Mouse (Mus musculus) neural tube, embryonic 14.5 days (tissue): Measurements from ENCODE around the gene Csnk1e. TPM values are rescaled to one million over a fixed set of nuclear protein-coding genes. Genes with fewer than 3 reads are reported as not detected.

Source experiments
- ATAC-seq: fragments of 200-750 bp; cut with Nextera tagmentation; 2 replicates; pipeline ENCODE4 v1.8.0; 2017; ENCODE audit warnings: low read depth, mild to moderate bottlenecking, moderate TSS enrichment, moderate library complexity
- H3K27ac ChIP-seq: fragments of 300-500 bp; sonication (generic); 2 replicates; pipeline ENCODE4 v1.5.1; 2014; ENCODE audit warnings: low read depth, mild to moderate bottlenecking, control low read depth, low read length, moderate library complexity, mixed read lengths
- H3K27me3 ChIP-seq: fragments of 300-500 bp; sonication (generic); 2 replicates; pipeline ENCODE4 v1.6.1; 2014; ENCODE audit warnings: low read length; ENCODE audit not compliant: control insufficient read depth, insufficient read depth
- H3K36me3 ChIP-seq: fragments of 300-500 bp; sonication (generic); 2 replicates; pipeline ENCODE4 v1.6.1; 2014; ENCODE audit warnings: low read length, mixed read lengths; ENCODE audit not compliant: control insufficient read depth, insufficient read depth
- H3K4me1 ChIP-seq: fragments of 300-500 bp; sonication (generic); 2 replicates; pipeline ENCODE4 v1.6.1; 2014; ENCODE audit warnings: low read length; ENCODE audit not compliant: control insufficient read depth, insufficient read depth
- H3K4me2 ChIP-seq: fragments of 300-500 bp; sonication (generic); 2 replicates; pipeline ENCODE4 v1.6.1; 2014; ENCODE audit warnings: mild to moderate bottlenecking, low read depth, low read length, control low read depth
- H3K4me3 ChIP-seq: fragments of 300-500 bp; sonication (generic); 2 replicates; pipeline ENCODE4 v1.5.1; 2014; ENCODE audit warnings: low read depth, low read length, control low read depth, mixed read lengths
- H3K9ac ChIP-seq: fragments of 300-500 bp; sonication (generic); replicated peaks from 2 replicates; pipeline ENCODE4 v1.6.1; 2014; ENCODE audit warnings: low read depth, mild to moderate bottlenecking, control low read depth, low read length, mixed read lengths
- H3K9me3 ChIP-seq: fragments of 300-500 bp; sonication (generic); 2 replicates; pipeline ENCODE4 v1.6.1; 2016; ENCODE audit warnings: low read length; ENCODE audit not compliant: control insufficient read depth
- WGBS: fragments of 180-500 bp; shearing (Covaris S2); extraction: QIAGEN DNeasy Blood & Tissue Kit; methylation state at CpG from one replicate; pipeline ENCODE4 v1.1.7; 2014; 5-methylcytosine and 5-hydroxymethylcytosine counted together
- polyA plus RNA-seq: library from polyadenylated mRNA; unstranded; fragments of >200 nt; fragmentation: Nextera tagmentation; extraction: Ambion mirVana; gene quantifications from 2 replicates; pipeline ENCODE4 v1.2.1, GENCODE M21; 2014

The Csnk1e gene
- polyA plus RNA-seq, 1 experiment from 2014 or later = 202 TPM

GRCm38 (mm10) chr15:79430461-79431000 lies 24.8 kb downstream of the Csnk1e start:
- Histone ChIP-seq H3K27ac (no peak overlapping the region), H3K36me3 (peaks cover 53% of the 10 kb centered on the region), H3K4me3 (no peak overlapping the region), H3K4me2 (no peak overlapping the region), H3K27me3 (no peaks in the 10 kb centered on the region), H3K4me1 (0 out of 2 replicates have a peak, but pooled peaks cover 4% of the 10 kb centered on the region), H3K9ac (no peak overlapping the region), H3K9me3 (no peaks in the 10 kb centered on the region)
- ATAC-seq = no peak
- WGBS = 79% methylated on average over 10 of the region's 10 CpGs

DNA sequence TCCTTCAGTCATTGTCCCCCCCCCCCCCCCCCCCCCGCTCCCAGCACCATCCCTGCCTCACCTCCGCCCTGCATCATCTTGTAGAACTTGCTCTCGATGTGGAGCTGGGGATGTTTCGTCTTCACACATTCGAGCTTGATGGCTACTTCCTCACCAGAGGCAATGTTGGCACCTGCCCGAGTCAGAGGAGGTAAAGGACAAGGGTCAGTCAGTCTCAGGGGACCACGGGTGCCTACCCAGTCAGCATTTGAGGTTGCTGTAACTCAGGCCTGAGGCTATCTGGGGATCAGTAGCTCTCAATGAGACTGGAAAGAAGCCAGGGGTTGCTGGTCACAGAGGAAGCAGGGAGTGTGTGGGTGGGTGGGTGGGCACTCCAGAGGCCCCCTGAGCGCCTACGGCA lies 25.4 kb downstream of the Csnk1e start:
- Histone ChIP-seq H3K27me3 (no peaks in the 10 kb centered on the region), H3K4me3 (no peak overlapping the region), H3K9ac (no peak overlapping the region), H3K4me2 (no peak overlapping the region), H3K4me1 (no peaks in the 10 kb centered on the region), H3K36me3 (peaks cover 56% of the 10 kb centered on the region), H3K27ac (no peak overlapping the region), H3K9me3 (no peaks in the 10 kb centered on the region)
- ATAC-seq = no peak
- WGBS = 94% methylated on average over 7 of the region's 9 CpGs

- Histone ChIP-seq H3K4me3 (no peak overlapping the region), H3K36me3 (peaks cover 56% of the 10 kb centered on the region), H3K27ac (no peak overlapping the region), H3K27me3 (no peaks in the 10 kb centered on the region), H3K4me2 (no peak overlapping the region), H3K4me1 (no peaks in the 10 kb centered on the region), H3K9ac (no peak overlapping the region), H3K9me3 (no peaks in the 10 kb centered on the region)
- no peak for ATAC-seq
- WGBS = 87% methylated on average over 12 of the region's 12 CpGs
Measured at GRCm38 (mm10) chr15:79429527-79429926, 25.8 kb downstream of the Csnk1e start.

- Histone ChIP-seq H3K9ac (no peak overlapping the region), H3K4me1 (no peaks in the 10 kb centered on the region), H3K27ac (no peak overlapping the region), H3K27me3 (no peaks in the 10 kb centered on the region), H3K9me3 (no peaks in the 10 kb centered on the region), H3K4me3 (no peak overlapping the region), H3K4me2 (no peak overlapping the region), H3K36me3 (peaks cover 63% of the 10 kb centered on the region)
- no peak for ATAC-seq
- WGBS = 84% methylated on average over 4 of the region's 4 CpGs
Measured at GRCm38 (mm10) chr15:79428616-79429015, 26.8 kb downstream of the Csnk1e start.

DNA sequence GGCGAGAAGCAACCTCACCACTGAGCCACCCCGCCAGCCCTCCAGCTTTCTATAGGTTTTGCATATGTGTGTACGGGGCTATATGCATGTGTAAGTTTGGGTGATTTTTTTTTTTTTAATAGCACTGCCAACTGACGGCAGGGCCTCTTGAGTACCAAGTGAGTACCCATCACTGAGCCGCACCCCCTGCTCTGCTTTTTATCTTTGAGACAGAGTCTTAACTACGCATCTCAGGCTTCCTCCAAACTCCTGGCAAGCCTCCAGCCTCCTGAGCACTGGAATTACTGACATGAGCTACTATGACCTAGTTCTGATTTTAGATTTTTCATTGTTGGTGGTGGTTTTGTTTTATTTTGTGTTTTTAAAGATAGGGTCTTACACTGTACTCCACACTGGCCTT lies 27.9 kb downstream of the Csnk1e start:
- Histone ChIP-seq H3K4me1 (no peaks in the 10 kb centered on the region), H3K36me3 (peaks cover 74% of the 10 kb centered on the region), H3K4me2 (no peak overlapping the region), H3K27ac (no peak overlapping the region), H3K27me3 (no peaks in the 10 kb centered on the region), H3K4me3 (no peak overlapping the region), H3K9me3 (no peaks in the 10 kb centered on the region), H3K9ac (no peak overlapping the region)
- 89% methylated on average over 6 of the region's 6 CpGs for WGBS
- ATAC-seq = no peak

- Histone ChIP-seq H3K4me3 (no peak overlapping the region), H3K36me3 (peaks cover 90% of the 10 kb centered on the region), H3K4me1 (no peaks in the 10 kb centered on the region), H3K27ac (no peak overlapping the region), H3K9me3 (no peaks in the 10 kb centered on the region), H3K4me2 (no peak overlapping the region), H3K27me3 (no peaks in the 10 kb centered on the region), H3K9ac (no peak overlapping the region)
- 86% methylated on average over 11 of the region's 11 CpGs for WGBS
- ATAC-seq = no peak
Measured at GRCm38 (mm10) chr15:79425516-79425915, 29.9 kb downstream of the Csnk1e start.

GRCm38 (mm10) chr15:79424602-79425001 lies 30.8 kb downstream of the Csnk1e start:
- no peak overlapping the region for H3K4me2 ChIP-seq
- WGBS = 94% methylated on average over 17 of the region's 17 CpGs
- H3K9me3 ChIP-seq = no peaks in the 10 kb centered on the region
- no peak for ATAC-seq
- no peaks in the 10 kb centered on the region for H3K4me1 ChIP-seq
- H3K9ac ChIP-seq = no peak overlapping the region
- H3K27me3 ChIP-seq = no peaks in the 10 kb centered on the region
- no peak overlapping the region for H3K4me3 ChIP-seq
- no peak overlapping the region for H3K27ac ChIP-seq
- peaks cover 99% of the 10 kb centered on the region for H3K36me3 ChIP-seq

GRCm38 (mm10) chr15:79422715-79423243 lies 32.6 kb downstream of the Csnk1e start:
- 85% methylated on average over 6 of the region's 6 CpGs for WGBS
- Histone ChIP-seq H3K4me1 (no peaks in the 10 kb centered on the region), H3K36me3 (peaks cover 98% of the 10 kb centered on the region), H3K27ac (no peak overlapping the region), H3K4me3 (no peak overlapping the region), H3K9ac (no peak overlapping the region), H3K9me3 (no peaks in the 10 kb centered on the region), H3K4me2 (no peak overlapping the region), H3K27me3 (no peaks in the 10 kb centered on the region)
- ATAC-seq = no peak

GRCm38 (mm10) chr15:79418677-79419076 lies 36.7 kb downstream of the Csnk1e start:
- H3K4me2 ChIP-seq = no peak overlapping the region
- peaks cover 63% of the 10 kb centered on the region for H3K36me3 ChIP-seq
- no peak overlapping the region for H3K9ac ChIP-seq
- no peaks in the 10 kb centered on the region for H3K4me1 ChIP-seq
- H3K27ac ChIP-seq = no peak overlapping the region
- H3K4me3 ChIP-seq = no peak overlapping the region
- 89% methylated on average over 11 of the region's 11 CpGs for WGBS
- no peaks in the 10 kb centered on the region for H3K27me3 ChIP-seq
- no peaks in the 10 kb centered on the region for H3K9me3 ChIP-seq
- no peak for ATAC-seq
